Mouse (Mus musculus): ENCODE measurements around the gene 4930447F04Rik.

Gene 4930447F04Rik

GRCm38 (mm10) chrX:66304124-66304523, at the start of gene 4930447F04Rik:
Gene 4930447F04Rik (minus strand): TSS chrX:66304224.
- DNase-seq (ENCODE audit: low read depth), result no peak

All from c-Kit-positive CD71-positive TER-119-negative erythroid progenitor cells, embryonic 14.5 days (primary cell).